Mouse (Mus musculus): ENCODE results near the gene Rnf216.
A peak's percentile ranks its signal among the peaks of the same experiment; 100 is the strongest.

The Rnf216 gene

DNA sequence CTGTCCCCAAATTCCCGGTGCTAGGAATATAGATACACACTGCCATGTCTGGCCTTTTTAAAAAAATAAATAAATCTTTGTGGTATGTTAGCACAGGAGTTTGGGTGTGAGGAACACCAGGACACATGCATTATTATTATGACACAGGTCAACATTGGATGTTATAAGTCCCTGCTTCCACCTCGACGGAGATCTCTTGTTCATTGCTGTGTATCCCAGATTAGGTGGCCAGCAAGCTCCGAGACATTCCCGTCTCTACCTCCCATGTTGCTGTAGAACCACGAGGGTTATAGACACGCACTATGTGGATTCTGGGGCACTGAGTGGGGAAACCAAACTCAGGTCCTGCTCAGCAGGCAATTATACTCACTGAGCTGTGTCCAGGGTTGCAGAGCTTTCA is 17.5 kb downstream of the Rnf216 start:
- no peak for DNase-seq

DNA sequence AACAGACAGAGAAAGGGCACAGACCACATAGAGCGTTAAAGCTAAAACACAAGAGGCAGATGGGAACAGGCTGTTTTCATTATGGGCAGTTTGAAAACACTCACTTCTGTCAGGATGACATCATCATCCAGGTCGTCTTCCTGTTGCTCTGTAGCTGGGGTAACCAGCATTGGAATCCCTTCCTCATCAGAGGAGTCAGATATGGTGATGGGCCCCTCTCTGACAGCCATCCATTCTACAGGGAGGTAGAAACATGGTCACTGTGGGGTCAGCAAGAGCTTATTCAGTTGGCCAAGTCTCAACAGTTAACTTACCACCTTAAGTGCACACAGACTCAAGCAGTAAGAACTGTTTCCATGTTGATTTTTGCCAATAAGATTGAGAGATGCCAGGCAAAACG is 19.9 kb downstream of the Rnf216 start:
- no peak for DNase-seq

DNA sequence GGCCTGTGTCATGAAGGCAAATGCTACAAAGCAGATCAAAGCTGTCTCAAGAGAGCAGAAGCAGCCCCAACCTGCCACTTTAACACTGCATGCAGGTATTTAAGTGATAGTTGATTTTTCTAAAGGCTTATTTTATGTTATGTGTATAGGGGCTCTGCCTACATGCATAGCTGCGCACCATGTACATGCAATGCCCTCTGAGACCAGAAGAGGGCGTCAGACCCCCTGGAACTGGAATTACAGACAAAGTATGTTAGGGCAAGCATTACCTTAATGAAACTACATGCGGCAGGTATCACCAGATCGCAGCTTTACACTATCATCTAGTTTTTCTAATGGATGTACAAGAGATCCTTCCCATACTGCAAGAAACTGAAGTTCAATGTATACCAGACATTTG is 27.9 kb downstream of the Rnf216 start:
- DNase-seq = peak; percentile 64 to 71

DNA sequence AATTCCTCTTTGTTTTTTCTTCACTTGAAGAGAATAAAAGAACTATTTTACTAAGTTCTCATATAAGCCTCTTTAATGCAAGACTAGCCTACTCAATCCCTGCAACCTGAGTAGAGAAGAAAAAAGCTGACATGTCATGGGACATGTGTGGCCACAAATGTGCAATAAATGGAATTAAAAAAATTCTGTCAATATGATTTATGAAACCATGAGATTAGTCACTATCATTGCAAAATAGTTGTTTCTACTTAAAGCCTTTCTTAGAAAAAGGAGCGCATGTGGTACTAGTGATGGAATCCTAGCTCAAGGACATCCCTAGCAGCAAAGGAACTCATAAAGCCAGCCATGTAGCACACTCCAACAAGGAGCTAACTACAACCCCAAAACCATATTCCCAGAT is 33.0 kb downstream of the Rnf216 start:
- no peak for DNase-seq

DNA sequence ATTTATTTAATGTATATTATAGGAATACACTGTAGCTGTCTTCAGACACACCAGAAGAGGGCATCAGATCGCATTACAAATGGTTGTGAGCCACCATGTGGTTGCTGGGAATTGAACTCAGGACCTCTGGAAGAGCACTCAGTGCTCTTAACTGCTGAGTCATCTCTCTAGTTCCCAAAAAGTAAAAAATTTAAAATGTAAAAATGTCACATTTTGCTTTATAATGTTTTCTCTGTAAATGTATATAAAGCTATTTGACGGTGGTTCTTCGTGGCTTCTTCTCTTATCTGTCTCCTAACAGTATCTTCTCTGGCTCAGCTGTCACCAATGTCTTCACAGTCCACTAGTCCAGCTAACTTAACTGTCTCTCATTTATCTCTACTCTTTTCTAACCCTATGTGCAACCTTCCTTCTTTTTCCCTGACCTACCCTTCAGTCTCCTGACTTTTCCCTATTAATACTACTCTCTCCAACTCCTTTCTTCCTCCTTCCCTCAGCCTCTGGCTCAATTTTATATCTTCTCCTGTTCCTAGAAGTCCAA is 36.1 kb downstream of the Rnf216 start:
- DNase-seq = no peak

DNA sequence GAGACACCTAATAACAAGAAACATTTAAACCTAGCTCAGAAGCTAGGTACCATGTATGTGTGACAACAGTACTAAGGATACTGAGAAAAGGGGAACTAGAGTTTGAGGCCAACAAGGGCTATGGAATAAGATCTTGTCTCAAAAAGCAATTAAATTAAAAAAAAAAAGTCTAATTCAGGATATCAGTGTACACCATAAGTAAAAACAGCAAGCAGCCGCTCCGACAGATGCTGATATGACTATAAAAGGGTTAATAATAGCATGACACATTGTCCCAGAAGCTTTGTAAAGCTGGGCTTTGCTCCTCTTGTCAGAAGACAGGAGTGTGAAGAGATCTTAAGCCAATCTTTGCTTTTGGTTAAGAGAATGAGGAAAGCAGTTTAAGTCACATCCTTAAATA is 36.8 kb downstream of the Rnf216 start:
- no peak for DNase-seq

DNA sequence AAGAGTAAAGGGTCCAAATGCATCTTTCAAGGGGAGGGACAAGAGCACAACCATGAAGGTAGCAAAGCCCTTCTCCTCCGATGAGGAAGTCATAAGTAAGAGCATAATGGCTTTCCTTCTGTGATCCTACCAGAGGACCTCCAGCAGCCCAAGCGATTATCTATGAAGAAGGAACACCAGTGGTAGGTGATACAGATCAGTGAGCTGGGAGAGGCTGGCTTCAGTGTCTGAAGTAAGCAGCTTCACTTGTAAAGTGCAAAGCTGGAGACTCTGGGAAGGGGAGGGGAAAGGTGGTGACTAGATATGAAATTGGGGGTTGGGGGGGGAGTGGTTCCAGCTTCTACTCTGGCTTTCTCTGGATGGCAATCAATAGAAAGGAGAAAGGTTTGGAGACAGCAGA is 43.7 kb downstream of the Rnf216 start:
- DNase-seq = no peak

DNA sequence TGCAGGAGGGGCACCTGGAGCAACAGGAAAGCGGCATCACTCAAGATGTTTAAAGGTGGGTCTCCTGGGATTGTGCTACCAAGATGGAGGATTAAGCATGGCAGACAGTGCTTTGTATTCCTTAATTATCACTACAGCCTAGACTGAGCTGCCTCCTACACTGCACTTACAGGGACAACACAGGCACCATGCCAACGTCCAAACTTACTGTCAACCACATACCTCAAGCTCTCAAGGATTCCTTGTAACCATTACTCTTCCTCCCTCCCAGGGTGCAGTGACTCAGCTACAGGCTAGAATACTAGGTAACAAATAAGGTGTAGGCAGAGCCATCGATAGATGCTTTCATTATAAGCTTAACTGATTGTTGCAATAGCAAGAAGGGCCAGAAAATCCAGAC is 44.4 kb downstream of the Rnf216 start:
- no peak for DNase-seq

DNA sequence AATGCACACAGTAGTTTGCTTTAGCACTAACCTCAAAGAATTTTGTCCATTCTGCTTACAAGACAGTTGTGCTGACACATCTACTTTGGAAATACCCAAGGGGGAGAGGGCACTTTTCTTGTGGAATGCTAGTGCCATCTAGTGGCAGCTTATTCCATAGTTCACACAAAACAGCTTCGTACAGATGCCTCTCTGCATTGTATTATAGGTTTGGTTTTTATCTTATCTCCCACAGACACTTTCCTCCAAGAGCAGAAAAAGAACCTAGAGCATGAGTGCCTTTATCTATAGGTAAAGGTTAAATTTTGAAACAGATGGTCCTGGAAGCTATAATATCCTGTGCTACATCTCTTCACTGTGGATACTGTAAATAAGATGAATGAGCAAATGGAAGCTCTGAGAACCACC is 46.2 kb downstream of the Rnf216 start:
- DNase-seq = peak; percentile 74 to 78

DNA sequence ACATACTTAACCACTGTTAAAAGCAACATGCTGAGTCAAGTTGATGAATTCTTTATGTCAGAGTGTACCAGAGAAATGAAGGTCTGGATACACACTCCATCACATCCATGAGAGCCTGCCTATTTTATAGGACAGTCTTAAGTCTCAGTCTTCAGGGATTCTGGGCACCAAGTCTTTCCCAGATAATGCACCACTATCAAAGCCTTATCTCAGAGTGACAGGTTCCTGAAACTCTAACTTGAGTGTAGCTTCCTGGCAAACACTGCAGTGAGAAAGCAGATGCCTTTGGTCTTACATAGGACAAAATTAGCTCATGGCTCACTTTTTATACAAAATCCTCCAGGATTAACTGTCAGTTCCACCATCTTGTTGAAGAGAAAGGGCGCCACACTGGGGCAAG is 46.7 kb downstream of the Rnf216 start:
- DNase-seq = no peak

DNA sequence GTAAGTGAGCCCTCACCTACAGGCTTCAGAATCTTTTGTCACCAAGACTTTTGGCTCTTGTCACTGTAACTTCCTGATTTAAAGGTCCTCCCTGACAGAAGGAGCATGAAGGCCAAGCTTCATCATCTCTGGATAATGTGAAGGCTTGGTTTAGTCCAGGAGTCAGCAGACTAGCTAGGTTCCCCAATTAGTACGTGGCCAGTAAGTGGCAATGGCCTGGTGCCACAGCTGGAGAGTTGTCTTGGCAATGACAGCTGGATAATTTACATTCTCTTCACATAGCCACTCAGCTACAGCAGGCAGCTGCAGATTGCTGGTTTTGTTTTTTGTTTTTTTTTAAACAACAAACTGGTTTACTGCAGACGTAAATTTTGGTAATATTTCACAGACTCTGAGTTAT is 47.6 kb downstream of the Rnf216 start:
- DNase-seq = peak in 1 of 2 experiments; percentile 8

DNA sequence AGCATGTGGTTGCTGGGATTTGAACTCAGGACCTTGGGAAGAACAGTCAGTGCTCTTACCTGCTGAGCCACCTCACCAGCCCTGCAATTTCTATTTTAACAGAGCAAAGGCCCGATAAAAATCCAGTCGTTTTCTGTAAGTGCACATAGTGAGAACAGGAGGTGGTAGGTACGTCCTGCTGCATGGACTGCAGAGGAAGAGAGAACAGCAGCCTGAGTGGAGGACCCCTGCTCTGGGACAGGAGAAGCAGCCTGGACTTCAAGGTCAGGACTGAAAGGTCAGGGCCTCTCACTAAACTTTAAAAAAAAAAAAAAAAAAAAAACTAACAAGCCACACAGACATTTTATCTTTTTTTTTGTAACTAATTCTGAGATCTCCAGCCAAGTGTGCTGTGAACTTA is 50.5 kb downstream of the Rnf216 start:
- no peak for DNase-seq

DNA sequence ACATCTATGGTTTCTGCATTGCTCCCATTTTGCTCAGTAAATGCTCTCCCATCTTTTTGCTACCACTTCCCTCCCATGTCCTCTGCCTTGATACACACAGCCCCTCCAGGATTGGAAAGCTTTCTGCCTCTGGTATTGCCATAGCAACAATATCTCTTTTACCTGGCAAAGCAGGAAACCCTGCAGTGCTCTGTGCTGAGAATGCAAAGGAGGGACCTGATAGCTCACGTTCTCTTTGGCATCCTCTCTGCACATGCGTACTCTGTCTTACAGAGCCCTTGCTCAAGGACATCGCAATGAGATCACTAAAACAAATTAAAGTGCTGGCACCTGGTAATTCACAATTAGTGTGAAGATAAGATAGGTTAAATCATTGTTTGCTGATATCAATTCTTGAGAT is 51.3 kb downstream of the Rnf216 start:
- peak; percentile 21 to 53 for DNase-seq

DNA sequence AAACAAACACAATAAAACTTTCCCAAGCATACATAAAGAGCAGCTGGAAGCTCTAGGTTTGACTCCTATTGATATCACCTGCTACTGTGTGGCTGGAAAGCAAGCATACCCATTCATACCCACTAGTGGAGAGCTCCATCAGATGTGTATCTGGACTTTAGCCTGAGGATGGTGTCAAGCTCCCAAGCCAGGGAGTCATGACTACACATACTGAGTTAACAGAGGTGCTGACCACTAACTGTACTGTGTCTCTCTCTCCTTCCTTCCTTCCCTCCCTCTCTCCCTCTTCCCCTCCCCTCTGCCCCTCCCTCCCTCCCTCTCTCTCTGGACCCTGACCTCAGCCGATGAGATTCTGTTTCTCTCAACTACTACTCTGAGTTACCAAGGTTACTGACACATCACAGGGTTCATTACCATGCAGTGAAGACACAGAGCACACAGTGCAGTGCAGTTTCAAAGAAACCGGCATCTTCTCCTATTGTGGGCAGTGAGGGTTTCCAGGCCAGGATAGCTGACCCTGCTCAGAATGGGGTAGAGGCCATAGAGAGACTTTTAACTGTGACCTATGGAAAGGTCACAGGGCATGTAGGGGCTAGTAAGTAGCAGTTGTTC is 51.9 kb downstream of the Rnf216 start:
- DNase-seq = no peak

DNA sequence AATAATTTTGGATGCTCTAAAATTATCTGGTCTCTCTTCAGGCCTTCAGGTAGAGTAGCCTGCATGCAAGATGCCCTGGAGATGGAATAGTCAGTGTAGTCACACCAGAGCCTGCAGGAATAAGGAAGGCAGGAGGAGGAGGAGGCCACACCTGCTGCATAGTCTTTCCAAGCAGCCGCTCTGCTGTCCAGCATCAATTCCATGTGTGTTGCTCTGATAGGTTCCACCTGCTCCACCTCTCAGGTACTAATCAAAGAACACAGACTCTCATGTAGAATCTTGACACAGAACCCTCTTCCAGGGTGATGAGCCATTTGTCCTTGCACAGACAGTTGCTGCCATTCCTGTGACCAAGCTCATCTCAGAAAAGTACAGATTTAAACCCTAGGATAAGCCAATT is 52.8 kb downstream of the Rnf216 start:
- no peak for DNase-seq

DNA sequence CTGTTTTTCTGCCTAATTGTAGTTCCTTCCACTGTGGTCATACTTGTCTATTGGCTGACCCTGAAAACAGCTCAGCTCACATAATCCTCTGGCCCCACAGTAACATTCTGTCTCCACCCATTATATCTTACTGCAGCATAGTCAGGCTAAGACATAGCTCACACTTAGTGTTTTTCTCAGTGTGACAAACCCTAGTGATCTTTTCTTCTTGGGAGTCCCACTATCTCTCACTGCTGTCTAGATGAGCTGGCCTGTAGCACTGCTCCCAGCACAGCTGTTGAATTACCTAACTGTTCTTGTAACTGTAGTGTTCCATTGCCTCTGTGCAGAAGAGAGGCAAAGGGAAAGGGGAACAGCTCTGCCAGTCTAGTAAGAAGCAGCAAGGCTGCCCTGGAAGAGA is 53.6 kb downstream of the Rnf216 start:
- DNase-seq = no peak

DNA sequence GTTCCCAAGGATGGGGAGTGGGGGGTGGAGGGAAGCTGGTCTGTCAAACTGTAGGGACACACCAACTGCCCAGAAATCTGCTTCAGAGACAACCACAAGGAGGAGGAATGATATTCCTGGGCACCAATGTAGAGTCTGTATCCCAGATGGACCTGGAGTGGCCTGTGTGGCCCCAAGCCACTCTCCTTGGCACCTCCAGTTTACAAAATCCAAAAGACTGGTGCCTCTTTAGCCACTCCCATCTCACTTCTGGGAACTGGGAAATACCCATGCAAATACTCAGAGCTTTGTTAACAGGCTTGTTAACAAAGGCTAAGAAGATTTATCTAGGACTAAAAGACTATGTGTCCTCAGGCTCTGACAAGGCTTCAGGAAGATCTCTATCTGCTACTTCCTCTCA is 54.1 kb downstream of the Rnf216 start:
- no peak for DNase-seq

DNA sequence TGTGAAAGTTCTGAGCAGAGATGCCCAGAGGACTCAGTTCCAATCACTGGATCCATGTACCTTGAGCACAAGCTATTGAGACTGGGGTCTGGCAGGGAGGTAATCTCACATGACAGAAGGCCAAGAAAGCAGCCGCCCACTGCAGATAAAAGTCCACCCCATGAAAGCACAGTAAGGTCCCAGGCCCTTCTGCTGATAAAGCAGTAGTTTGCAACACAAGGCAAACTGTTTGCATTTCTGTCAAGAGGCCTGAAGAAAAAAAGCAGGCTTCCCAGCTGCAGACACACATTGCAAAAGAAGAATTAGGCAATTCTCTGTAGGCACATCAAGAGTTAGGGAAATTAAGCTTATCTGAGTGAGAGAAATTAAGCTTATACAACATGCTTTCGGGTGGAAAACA is 54.6 kb downstream of the Rnf216 start:
- no peak for DNase-seq

DNA sequence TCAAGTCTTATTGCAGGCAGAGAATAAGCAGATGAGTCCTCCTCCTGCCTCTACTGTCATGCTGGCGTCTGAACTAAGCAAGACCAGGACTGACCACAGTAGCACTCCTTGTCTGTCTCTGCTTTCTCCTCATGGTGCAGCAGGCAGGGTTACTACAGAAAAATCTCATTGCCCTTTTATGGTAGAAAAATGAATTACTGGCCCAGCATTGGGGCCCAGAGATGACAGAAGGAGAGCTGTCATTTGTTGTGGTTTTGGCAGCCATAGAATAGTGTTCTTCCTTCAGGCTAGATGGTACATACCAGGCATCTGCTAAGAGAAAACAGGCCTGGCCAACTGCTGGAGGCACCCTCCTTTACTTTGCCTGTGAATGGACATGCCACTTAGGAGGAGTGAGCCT is 55.0 kb downstream of the Rnf216 start:
- peak in 1 of 2 experiments; percentile 17 for DNase-seq

DNA sequence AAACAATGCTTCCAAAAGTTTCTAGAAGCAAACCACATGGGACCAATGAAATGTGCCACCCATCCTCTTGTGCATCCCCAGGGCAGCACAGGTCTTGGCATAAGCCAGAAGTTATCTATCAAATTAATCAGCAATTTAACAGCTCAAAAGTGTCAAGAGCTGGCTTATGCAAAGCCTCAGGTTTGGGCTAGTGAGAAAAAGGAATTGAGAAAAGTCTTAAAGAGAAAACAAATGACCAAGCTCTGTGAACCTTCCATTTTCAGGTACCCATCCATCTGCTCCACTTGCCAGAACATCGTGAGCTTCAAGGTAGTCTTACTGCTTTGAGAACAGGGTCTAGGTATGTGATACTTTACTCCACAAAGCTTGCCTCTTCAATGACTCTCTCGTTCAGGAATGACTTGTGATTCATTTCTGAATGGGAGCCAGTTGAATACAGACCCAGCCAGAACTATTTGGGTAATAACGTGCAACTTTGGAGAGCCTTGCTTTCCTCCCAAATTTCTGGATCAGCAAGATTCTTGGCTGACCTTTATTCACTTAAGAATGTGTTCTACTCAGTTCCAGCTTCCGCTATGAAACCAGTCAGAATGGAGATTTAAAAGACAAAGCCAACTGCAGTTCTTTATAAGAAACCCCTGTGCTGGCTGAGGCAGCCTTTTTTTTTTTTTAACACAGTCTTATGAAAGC is 56.5 kb downstream of the Rnf216 start:
- no peak for DNase-seq

DNA sequence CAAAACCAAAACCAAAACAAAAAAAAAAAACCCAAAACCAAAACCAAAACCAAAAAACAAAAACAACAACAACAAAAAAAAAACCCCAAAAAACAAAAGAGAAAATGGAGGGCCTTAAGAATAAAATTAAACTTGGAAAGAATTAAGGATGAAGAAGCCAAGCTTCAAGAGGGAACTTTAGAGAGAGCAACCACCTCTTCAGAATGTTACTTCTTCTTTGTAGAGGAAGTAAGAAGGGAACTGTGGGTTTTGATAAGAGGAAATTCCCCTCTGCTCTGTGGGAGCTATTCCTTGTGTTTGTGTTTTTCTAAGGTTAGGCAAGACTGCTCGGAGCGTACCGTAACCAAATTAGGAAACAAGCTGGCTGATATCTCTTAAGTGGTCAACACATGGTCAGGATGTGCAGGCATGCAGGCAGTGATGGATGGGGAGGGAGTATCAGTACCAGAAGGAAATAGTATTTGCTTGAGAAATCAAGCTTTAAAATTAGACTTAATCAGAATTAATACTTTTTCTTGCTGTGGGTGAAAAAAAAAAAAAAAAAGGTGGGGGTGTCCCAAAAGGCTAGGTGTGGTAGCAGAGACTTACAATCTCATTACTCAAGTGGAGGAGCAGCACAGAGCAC is 57.2 kb downstream of the Rnf216 start:
- DNase-seq = no peak

DNA sequence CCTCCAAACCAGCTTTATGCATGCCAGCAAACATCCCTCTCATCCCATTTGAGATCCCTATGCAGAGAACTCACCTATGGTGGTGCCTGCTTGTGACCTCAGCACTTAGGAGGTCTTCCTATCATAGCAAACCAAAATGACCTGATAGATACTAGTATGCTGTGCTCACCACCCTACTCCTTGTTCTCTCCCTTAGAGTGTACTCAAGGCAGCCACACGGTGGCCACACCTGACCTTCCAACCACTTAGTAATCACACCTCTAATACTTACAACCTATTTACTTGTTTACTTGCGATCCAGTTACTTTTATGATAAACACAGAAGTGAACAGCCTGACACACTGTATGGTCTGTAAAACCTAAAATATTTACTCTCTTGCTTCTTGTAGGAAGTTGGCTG is 58.1 kb downstream of the Rnf216 start:
- no peak for DNase-seq

DNA sequence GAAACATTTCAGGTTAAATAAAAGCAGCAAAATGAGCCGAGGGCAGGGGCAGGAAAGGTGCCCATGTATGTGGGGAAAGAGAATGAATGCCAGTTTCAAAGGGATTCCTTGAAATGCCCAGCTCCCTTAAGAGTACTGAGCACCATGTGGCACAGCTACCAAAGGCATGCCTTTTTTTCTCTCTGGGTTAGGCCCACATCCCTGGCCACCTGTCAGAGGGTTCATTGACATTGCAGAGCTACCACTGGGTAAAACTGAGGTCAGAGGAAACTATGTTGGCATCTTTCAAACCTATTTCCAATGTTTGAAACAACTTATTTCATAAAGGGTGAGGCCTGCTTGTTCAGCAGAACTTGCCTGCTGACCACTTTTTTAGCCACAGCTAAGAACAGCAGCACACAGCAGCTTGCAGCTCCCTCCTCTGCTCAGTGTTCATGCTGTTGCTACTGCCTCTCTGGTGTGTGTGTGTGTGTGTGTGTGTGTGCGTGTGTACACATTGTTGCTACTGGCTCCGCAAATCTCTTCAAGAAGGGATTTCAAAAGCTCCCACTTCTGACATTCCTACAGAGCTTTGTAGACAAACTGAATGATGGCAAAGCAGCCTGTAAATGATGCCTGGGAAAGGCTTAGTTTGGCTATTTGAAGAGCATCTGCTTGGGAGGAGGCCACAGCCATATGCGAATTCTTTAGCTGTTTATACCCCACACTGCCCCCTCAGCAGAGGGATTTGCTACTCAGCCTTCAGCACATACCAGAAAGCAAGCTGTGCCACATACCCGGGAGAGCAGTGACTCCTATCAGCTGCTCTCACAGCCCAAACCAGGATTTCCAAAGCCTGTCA is 59.4 kb downstream of the Rnf216 start:
- no peak for DNase-seq
